Mouse (Mus musculus): ENCODE measurements around the gene Abi2.
"Not testable (repeated sequence)": the region's sequence is repeated elsewhere in the genome, so short reads cannot be mapped to it uniquely, and the experiment has no call there.

Abi2 gene

DNA sequence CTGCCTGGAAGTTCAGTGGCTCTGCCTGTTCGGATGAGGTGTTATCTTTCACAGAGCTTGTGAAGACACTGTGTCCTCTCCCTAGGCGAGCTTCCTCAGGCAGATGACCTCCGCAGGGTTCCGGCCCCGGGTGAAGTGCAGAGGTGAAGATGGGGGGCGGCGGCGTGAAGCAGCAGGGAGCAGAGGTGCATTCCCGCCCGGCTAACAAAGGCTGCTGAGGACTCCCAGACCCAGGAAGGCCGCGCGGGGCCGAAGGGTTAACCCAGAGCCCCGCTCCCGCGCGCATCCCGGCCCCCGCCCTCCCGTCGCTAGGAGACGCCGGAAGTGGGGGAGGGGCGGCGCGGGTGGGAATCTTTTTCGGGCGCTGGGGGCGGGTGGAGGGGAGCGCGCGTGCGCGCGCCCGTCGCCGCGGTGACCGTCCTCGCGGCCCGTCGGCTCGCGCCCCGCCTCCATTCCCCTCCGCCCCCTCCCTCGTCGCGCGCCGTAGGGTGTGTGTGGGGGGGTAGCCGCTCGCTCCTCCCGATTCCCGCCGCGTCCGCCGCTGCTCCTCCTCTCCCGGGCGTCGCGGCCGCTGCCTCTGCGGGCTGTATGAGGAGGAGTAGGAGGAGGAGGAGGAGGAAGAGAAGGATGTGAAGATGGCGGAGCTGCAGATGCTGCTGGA, at the start of gene Abi2:
TSS of gene Abi2 (plus strand) at position 452 of the 661 bp plus-strand sequence.
- peak; percentile 73 to 89 for DNase-seq (ENCODE audit: low spot score in 2 of 2)

DNA sequence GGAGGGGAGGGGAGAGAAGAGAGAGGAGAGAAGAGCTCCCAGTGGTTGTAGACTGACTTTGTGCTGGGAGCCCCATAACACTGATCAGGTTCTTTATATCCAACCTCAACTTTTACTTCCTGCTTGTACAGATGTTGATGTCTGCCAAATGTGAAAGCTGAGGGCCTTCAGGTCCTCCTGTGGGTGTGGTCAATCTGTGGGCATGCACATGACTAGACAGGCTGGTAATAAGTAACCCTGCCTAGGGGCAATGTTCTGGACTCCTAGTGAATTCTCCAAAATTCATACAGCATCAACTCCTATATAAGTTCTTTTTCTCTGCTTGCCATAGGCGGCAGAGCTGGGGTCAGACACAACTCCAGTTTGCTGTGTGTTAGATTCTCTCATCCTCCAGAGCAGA, 47.8 kb upstream of the Abi2 start:
- no peak for DNase-seq (ENCODE audit: low spot score in 2 of 2)

DNA sequence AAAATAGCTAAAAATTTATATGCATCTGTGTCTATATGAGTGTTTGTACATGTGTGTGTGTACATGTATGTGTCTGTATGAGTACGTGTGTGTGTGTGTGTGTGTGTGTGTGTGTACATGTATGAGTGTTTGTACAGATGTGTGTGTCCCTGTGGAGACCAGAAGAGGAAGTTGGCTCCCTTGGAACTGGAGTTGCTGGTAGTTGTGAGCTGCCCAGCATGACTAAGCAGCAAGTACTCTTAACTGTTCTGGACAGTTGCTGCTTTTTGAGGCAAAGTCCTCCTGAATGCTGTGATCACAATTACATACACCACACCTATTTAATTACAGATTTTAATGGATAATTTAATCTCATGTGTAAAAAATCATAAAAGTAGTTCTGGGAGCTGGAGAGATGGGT, 32.9 kb upstream of the Abi2 start:
- no peak for DNase-seq (ENCODE audit: low spot score in 2 of 2)

DNA sequence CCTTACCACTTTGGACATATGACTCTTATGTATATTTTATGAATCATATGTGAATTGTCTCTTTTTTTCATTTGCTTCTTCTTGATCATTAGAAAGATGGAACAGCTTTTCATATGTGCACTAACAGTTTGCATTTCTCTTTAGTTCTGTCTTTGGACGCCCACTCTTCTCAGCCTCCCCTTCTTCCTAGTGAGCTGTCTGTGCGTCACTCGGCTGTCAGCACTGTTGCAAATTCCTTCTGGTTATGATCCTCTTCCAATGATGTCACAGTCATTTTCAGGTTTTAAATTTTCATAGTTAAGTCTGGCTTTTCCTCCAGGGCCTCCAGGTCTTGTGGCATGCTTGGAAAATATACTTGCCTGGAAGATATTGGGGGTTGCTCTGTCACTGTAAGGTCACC, 27.5 kb upstream of the Abi2 start:
- no peak for DNase-seq (ENCODE audit: low spot score in 2 of 2)

DNA sequence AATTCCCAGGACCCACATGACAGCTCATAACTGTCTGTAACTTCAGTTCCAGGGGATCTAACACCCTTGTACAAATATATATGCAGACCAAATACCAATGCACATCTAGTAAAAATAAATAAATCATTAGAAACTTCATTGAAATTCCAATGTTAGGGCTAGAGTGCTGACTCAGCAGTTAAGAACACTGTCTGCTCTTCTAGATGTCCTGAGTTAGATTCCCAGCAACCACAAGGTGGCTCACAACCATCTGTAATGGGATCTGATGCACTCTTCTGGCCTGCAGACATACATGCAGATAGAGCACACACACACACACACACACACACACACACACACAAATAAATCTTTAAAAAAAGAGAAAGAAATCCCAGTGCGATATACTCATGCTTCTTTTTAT, 4.6 kb upstream of the Abi2 start:
- DNase-seq (ENCODE audit: low spot score in 2 of 2), result no peak

DNA sequence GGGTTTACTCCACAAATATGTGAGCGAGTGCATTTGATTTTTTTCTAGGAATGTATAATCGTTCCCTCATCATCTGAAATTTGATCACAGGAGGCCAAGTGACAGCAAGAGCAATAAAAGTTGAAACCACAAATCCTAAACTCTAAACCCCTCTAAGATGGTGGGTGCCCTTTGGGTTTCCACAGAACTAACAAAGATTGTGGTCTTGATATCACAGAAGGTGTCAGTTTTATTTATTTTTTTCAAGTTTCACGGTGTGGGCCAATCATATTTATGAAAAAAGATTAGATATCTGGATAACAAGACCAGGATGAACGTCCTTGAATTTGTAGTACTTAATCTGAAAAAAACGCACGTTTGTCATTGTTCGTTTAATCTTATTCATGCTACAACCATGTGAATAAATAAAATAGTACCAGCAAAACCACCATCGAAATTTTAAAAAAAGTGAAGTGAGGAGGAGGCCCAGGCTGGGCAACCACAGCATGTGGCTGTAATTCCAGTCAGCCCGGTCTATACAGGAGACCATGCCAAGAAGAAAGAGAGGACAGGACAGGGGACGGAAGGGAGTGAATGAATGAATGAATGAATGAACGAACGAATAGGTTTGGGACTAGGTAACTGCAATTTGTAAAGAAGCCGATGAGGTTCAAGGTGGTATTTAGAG, 785 bp upstream of the Abi2 start:
- DNase-seq (ENCODE audit: low spot score in 2 of 2), result no peak

DNA sequence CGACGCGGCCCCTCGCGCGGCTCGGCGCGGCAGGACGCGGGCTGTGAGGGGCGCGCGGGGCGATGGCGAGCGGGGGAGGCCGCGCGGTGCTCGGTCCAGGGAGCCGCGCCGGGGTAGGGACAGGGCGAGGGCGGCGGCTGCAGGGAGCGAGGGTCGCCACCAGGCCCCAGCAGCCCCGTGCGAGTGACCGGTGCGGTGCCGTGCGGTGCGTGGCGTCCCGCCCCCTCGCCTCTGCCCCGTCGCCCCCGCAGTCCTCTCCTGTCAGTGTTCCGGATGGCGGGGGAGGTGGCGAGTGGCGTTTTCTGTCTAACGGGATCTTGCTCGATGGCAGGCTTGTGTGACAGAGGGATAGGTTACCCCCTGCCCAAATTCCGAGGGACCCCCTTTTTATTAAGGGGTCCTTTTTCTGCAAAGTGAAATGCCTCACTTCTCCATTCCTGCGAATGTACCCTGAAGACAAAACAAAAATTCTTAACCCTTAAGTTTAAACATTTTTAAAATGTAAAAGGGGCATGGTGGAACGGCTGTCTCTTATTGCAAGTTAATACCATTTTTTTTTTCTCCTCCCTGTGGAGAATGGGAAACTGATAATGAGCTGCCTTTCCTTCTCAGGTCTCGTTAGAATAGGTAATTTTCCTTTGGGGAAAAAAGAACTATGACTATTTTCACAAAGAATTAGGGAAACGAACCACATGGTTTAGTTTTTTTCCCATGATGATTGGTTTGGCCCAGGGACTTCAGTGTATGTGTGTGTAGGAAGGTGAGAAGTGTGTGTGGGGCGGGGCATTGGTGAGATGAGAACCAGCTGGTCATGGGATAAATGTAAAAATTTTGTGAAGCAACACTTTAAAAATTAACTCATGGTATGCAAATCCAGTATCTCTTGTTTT, 754 bp downstream of the Abi2 start:
- DNase-seq (ENCODE audit: low spot score in 2 of 2), result peak in 1 of 2 experiments; percentile 5

DNA sequence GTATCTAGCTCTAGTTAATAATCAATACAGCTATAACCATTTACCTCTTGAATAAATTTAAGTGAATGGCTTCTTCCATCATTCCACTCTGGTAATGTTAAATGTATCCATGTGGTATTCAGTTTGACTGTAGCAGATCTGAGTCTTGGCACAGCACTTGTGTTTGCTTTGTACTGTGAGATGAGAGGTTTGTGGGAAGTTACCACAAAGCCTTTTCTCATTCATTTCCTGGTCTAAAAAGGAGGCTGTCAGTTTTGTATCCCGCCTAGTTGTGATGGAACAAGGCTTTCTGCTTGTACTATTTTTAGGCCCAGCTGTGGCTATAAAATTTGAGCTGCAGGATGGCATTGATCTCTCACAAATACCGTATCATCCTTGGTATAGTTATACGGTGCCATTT, 7.3 kb downstream of the Abi2 start:
- DNase-seq (ENCODE audit: low spot score in 2 of 2), result no peak

DNA sequence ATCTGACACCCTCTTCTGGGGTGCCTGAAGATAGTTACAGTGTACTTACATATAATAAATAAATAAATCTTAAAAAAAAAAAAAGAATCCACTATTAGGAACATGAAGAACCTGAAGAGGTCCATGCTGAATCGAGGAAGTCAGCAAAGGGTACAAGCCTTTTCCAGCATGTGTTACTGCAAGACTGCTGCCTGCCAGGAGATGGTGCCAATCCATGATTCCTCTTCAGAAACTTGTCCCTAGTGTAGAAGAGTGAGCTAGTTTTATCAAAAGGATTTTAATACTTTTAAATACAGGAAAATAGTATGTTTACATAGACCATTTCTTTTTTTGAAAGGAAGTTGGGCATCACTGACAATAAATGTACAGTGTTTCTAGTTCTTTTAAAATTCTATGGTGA, 14.5 kb downstream of the Abi2 start:
- DNase-seq (ENCODE audit: low spot score in 2 of 2), result no peak

DNA sequence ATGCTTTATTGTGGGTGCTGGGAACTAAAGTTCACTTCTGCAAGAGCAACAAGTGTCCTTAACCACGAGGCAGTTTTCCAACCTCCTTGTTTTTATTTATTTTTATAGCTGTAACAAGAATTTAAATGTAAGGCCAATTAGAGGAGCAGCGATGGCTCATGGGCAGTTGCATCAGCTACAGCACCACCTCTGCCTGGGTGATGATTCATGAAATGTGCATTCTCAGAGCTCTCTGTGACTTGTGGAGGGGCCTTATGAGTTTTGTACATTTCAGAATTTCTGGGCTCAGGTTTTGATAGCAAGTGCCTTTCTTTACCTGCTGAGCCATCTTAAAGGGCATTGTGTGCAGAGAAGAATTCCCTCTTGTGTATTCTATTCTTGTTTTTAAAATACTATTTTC, 18.9 kb downstream of the Abi2 start:
- DNase-seq (ENCODE audit: low spot score in 2 of 2), result no peak

DNA sequence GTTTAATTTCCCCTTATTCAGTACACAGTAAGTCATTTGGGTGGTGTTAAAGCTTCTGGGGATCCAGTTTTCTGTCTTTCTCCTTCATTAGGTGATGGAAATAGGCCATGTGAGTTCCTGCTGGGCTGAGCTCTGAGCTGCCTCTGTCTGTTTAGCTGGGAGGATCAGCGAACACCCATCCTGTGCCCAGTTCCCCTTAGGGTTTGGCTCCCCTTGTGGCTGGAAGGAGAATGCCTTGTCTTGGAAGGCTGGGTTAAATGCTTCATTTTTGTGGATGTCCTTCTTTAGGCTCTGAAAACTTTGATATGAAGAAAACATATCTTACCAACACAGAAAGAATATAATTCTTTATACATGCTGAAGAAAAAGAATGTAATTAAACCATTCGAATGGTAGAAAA, 19.5 kb downstream of the Abi2 start:
- no peak for DNase-seq (ENCODE audit: low spot score in 2 of 2)

DNA sequence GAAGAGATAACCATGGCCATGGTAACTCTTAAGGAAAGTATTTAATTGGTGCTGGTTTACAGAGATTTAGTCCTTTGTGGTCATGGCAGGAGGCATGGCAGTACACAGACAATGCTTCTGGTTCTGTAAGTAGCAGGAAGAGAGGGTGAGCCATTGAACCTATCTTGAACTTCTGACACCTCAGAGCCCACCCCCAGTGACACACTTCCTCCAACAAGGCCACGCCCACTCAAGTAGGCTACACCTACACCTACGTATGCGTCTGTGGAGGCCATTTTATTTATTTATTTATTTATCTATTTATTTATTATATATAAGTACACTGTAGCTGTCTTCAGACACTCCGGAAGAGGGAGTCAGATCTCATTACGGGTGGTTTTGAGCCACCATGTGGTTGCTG, 22.1 kb downstream of the Abi2 start:
- no peak for DNase-seq (ENCODE audit: low spot score in 2 of 2)

DNA sequence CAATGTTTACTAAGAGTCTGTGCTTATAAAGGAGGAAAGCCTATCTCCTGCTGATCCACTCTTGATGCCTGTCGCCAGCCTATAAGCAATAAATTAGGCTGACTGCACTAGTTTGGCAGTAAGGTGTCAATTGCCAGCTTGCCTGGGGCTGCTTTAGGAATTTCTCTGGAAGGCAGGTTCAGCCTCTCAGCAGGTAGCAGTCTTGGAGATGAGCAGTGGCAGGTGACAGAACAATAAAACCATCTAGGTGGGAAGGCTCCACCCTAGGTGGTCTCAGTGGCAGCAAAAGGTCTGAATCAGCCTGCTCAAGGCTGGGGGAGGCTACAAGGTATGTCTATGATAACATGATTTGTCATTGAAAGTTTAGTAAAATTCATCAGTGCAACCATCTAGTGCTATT, 23.1 kb downstream of the Abi2 start:
- DNase-seq (ENCODE audit: low spot score in 2 of 2), result no peak

DNA sequence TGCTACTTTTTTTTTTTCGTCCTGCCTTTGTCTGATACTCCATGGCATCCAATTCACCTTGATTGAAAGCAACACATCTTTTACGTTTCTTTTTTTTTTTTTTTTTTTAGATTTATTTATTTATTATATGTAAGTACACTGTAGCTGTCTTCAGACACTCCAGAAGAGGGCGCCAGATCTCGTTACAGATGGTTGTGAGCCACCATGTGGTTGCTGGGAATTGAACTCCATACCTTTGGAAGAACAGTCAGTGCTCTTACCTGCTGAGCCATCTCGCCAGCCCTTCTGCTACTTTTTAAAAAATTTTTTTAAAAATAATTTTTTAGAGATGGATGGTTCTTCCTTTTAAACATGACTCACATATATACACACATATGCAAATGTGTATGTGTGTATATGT, 32.0 kb downstream of the Abi2 start:
- DNase-seq (ENCODE audit: low spot score in 2 of 2), result not testable (repeated sequence)

DNA sequence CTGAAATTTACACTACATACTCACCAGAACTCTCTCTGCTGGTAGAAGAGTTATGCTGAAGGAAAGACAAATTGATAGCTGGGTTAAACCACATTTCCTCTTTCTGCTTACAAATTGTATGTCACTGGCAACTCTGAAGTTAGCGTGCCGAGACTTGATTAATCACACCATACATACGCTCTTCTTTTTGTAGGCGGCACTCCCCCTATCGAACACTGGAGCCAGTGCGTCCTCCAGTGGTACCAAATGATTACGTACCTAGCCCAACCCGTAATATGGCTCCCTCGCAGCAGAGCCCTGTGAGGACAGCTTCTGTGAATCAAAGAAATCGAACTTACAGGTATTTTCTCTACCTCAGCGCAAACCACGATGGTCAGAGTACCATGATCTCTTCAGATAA, 37.6 kb downstream of the Abi2 start:
- DNase-seq (ENCODE audit: low spot score in 2 of 2), result no peak

DNA sequence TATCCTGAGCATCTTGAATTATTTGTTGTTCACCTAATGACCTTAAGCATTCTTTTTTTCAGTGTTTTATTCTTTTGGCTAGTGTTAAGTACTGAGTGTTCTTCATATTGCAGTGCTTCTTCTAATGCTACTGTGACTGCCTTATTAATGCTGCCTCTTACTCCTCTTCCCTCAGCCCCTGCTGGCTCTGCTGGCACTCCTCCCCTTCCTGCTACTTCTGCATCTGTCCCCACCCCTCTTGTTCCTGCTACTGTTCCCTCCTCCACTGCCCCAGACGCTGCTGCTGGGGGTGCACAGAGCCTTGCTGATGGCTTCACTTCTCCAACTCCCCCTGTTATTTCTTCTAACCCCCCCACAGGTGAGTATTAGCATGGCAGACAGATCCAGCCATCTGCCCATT, 40.5 kb downstream of the Abi2 start:
- no peak for DNase-seq (ENCODE audit: low spot score in 2 of 2)

DNA sequence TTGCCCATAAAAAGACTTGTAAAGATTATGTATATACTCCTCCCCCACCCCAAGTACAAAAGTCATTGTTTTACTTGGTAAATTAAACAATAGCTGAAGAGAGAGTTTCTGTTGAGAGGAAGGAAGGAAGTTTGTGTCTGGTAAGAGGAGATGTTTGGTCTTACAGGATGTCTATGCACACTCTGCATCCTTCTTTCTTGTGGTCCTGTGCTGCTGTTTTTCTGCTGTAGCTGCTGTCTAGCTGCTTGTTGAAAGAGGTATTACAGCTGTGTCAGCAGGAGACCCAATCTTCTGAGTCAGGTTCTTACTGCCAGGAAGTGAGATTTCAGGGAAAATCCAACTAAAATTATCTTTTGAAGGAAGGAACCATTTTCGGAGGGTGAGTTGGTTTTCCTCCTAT, 51.2 kb downstream of the Abi2 start:
- no peak for DNase-seq (ENCODE audit: low spot score in 2 of 2)

DNA sequence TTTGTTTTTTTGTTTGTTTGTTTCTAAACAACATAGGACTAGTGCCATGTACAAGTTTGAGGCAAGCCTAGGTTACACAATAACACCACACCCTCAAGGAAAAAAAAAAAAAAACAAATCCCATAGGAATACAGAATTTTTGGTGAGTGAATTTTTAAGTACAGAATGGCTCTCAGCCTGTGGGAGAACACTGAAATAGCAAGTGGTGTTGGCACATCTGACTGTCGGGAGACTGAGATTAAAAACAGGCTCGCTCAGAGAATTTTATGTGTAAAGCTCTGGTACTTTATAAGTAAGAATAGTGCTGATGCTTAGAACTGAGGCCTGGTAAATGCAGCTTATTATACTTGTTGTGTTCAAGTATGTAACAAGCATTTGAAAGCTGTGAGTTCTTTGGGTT, 60.1 kb downstream of the Abi2 start:
- DNase-seq (ENCODE audit: low spot score in 2 of 2), result no peak

DNA sequence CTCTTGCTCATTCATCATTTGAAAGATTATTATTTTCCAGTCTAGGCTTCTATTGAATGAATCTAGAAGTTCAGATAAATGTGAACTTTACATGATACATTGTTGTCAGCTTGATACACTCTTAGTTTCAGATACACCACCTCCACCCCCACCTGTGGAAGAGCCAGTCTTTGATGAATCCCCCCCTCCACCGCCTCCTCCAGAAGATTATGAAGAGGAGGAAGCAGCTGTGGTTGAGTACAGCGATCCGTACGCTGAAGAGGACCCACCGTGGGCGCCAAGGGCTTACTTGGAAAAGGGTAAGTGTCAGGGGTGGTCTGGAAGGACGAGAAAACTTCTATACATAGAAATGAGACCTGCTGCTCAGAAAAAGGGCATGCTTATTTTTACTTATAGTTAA, 61.1 kb downstream of the Abi2 start:
- no peak for DNase-seq (ENCODE audit: low spot score in 2 of 2)

DNA sequence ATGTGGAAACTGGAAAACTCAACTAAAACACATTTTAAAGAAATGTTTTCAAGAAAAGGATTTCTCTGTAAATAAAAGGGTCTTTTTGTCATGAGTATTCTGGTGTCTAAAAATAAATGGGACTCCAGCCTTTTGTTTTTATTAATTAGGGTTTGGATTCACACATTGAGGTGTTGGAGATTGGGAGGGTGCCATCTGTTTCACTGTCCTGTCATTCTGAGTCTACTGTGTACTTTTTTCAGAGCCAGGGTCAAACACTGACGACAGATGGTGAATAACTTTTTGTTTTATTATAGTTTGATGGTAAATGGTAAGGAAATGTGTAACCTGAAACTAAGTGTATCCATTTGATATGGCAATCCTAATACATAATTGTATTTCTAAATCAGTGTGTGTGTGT, 72.1 kb downstream of the Abi2 start:
- DNase-seq (ENCODE audit: low spot score in 2 of 2), result no peak

DNA sequence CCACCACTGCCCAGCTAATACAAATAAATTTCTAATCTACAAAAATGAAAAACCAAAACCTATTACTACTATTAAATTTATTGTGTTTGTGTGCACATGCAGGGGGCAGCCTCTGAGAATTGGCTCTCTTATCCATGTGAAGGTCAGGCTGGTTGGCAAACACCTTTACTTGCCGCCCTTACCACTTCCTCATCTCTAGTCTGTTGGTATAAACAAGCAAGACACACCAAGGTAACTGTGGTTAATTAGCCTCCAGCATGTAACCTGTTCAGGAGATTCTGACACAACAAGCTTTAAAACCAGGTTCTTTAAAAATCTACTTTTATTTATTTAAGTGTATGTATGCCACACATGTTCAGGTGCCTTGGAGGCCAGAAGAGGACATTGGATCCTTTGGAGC, 73.5 kb downstream of the Abi2 start:
- no peak for DNase-seq (ENCODE audit: low spot score in 2 of 2)

DNA sequence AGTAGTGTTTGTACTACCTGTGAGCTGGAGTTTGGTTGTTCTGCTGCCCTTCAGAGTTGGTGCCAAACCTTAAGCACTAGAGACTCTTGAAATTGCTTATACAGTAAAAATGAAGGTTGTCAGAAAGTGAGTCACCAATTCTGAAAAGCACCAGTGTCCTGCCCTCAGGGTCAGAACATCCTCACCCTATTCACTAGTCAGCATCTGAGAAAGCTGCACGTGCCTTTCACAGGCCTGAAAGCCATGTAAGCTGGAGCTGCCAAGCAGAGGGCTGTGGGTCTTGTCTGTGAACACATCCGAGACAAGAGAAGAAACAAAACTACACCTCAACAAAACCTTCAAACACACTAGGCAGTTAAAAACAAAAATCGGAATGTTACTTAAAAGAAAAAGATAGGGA, 76.2 kb downstream of the Abi2 start:
- no peak for DNase-seq (ENCODE audit: low spot score in 2 of 2)

DNA sequence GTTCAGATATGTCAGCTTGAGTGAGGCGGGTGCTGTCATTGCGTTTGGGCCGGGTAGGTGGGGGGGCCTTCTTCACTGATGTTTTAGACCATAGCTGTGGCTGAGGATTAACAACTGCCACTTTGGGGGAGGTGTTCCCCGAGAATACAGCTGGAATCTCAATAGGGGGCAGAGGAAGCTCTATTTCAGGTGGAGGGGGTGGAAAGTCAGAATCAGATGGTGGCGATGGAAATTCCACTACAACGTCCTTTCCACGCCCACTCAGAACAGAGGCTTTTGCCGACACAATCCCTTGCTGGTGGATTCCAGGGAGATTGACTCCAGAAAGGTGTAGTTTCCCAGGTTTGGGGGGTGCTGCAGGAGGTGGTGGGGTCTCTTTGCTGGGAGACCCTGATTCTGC, 79.2 kb downstream of the Abi2 start:
- no peak for DNase-seq (ENCODE audit: low spot score in 2 of 2)

Measured in urinary bladder, adult 18-20 months (tissue).